Mouse (Mus musculus) forelimb bud, embryonic 11.5 days (tissue): ENCODE data around the gene Sh2d2a.
"Not testable (repeated sequence)": the region's sequence is repeated elsewhere in the genome, so short reads cannot be mapped to it uniquely, and the experiment has no call there.

Source experiments
- DNase-seq: peaks from one replicate; pipeline ENCODE4 v3.0.0-alpha.2; 2012; ENCODE audit warnings: low read depth, low spot score

Gene Sh2d2a

GRCm38 (mm10) chr3:87846650-87847110, at the start of gene Sh2d2a:
Gene Sh2d2a, plus strand, starts transcription at chr3:87846755.
- no peak for DNase-seq

- DNase-seq, result no peak
Measured at GRCm38 (mm10) chr3:87801681-87802080, 44.9 kb upstream of the Sh2d2a start.

GRCm38 (mm10) chr3:87804038-87804677, 42.4 kb upstream of the Sh2d2a start:
- DNase-seq, result no peak

- no peak for DNase-seq
Measured at GRCm38 (mm10) chr3:87809322-87809962, 37.1 kb upstream of the Sh2d2a start.

GRCm38 (mm10) chr3:87811297-87811696, 35.3 kb upstream of the Sh2d2a start:
- no peak for DNase-seq

GRCm38 (mm10) chr3:87812413-87812812, 34.1 kb upstream of the Sh2d2a start:
- DNase-seq, result peak; percentile 46

GRCm38 (mm10) chr3:87812873-87813272, 33.7 kb upstream of the Sh2d2a start:
- no peak for DNase-seq

- DNase-seq, result no peak
Measured at GRCm38 (mm10) chr3:87816166-87816565, 30.4 kb upstream of the Sh2d2a start.

GRCm38 (mm10) chr3:87816646-87817093, 29.9 kb upstream of the Sh2d2a start:
- peak; percentile 85 for DNase-seq

GRCm38 (mm10) chr3:87818226-87818625, 28.3 kb upstream of the Sh2d2a start:
- DNase-seq, result no peak

GRCm38 (mm10) chr3:87824206-87824605, 22.3 kb upstream of the Sh2d2a start, which contains the start of gene Pear1:
Gene Pear1, minus strand, starts transcription at chr3:87824306.
- DNase-seq, result not testable (repeated sequence)

- DNase-seq, result no peak
Measured at GRCm38 (mm10) chr3:87828435-87828834, 18.1 kb upstream of the Sh2d2a start.

- DNase-seq, result no peak
Measured at GRCm38 (mm10) chr3:87829025-87829424, 17.5 kb upstream of the Sh2d2a start.

GRCm38 (mm10) chr3:87832109-87832859, 14.3 kb upstream of the Sh2d2a start:
- no peak for DNase-seq

- DNase-seq, result no peak
Measured at GRCm38 (mm10) chr3:87833482-87833881, 13.1 kb upstream of the Sh2d2a start.

- peak; percentile 83 for DNase-seq
Measured at GRCm38 (mm10) chr3:87838622-87839021, 7.9 kb upstream of the Sh2d2a start.

- no peak for DNase-seq
Measured at GRCm38 (mm10) chr3:87840858-87841257, 5.7 kb upstream of the Sh2d2a start.

GRCm38 (mm10) chr3:87844981-87845380, 1.6 kb upstream of the Sh2d2a start:
- no peak for DNase-seq

GRCm38 (mm10) chr3:87846186-87846585, 369 bp upstream of the Sh2d2a start:
- DNase-seq, result no peak

- DNase-seq, result no peak
Measured at GRCm38 (mm10) chr3:87847680-87848079, 1.1 kb downstream of the Sh2d2a start.

- no peak for DNase-seq
Measured at GRCm38 (mm10) chr3:87849117-87849516, 2.6 kb downstream of the Sh2d2a start.

- no peak for DNase-seq
Measured at GRCm38 (mm10) chr3:87854795-87855568, 8.4 kb downstream of the Sh2d2a start.
